Mouse (Mus musculus): Measurements from ENCODE around the gene Cd47.

DNA sequence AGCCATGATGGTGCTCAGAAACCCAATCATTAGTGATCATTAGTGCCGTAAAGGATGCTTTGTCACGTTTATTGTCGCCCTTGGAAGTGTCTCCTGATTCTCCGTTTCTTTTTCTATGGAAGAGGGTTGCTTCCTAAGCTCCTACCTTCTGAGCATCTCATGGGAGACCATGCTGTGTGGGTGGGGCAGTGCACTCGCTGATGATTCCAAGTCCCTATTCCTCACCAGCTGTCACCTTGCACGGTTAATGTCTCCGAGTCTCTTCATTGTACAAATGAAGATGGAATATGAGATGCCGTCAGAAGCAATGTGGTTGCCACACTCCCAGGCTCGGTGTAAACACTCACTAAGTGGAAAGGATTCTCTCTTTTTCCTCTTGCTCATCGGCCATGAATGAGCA lies 119.9 kb downstream of the Cd47 start:
- no peak for TF ChIP-seq CTCF (IDR thresholded peaks at IDR 0.05; ENCODE audit: low read depth, low read length)
- TF ChIP-seq POLR2A (IDR thresholded peaks at IDR 0.05; ENCODE audit: extremely low read depth, insufficient read depth, low read length) = no peak

All from liver, adult 2 months (tissue).